Mouse (Mus musculus): ENCODE measurements around the gene Gab1.

The Gab1 gene

GRCm38 (mm10) chr8:80880196-80881106 lies at the start of gene Gab1:
Gab1 (minus strand) TSS chr8:80880519.
- peak; percentile 88 for DNase-seq (ENCODE audit: low spot score)

GRCm38 (mm10) chr8:80928770-80929169 lies 48.5 kb upstream of the Gab1 start:
- DNase-seq (ENCODE audit: low spot score), result no peak

GRCm38 (mm10) chr8:80923794-80924316 lies 43.5 kb upstream of the Gab1 start:
- DNase-seq (ENCODE audit: low spot score), result no peak

GRCm38 (mm10) chr8:80922642-80923041 lies 42.3 kb upstream of the Gab1 start:
- DNase-seq (ENCODE audit: low spot score), result peak; percentile 46

GRCm38 (mm10) chr8:80919130-80919529 lies 38.8 kb upstream of the Gab1 start:
- DNase-seq (ENCODE audit: low spot score), result no peak

GRCm38 (mm10) chr8:80918531-80918930 lies 38.2 kb upstream of the Gab1 start:
- peak; percentile 71 for DNase-seq (ENCODE audit: low spot score)

GRCm38 (mm10) chr8:80916463-80917235 lies 36.3 kb upstream of the Gab1 start:
- DNase-seq (ENCODE audit: low spot score), result no peak

GRCm38 (mm10) chr8:80913016-80913748 lies 32.9 kb upstream of the Gab1 start:
- no peak for DNase-seq (ENCODE audit: low spot score)

GRCm38 (mm10) chr8:80911400-80911799 lies 31.1 kb upstream of the Gab1 start:
- DNase-seq (ENCODE audit: low spot score), result no peak

GRCm38 (mm10) chr8:80908262-80908907 lies 28.1 kb upstream of the Gab1 start:
- DNase-seq (ENCODE audit: low spot score), result no peak

- DNase-seq (ENCODE audit: low spot score), result peak; percentile 31
Measured at GRCm38 (mm10) chr8:80902354-80902753, 22.0 kb upstream of the Gab1 start.

- DNase-seq (ENCODE audit: low spot score), result no peak
Measured at GRCm38 (mm10) chr8:80899364-80899763, 19.0 kb upstream of the Gab1 start.

GRCm38 (mm10) chr8:80896026-80896425 lies 15.7 kb upstream of the Gab1 start:
- no peak for DNase-seq (ENCODE audit: low spot score)

- DNase-seq (ENCODE audit: low spot score), result no peak
Measured at GRCm38 (mm10) chr8:80895397-80895796, 15.1 kb upstream of the Gab1 start.

GRCm38 (mm10) chr8:80894528-80894927 lies 14.2 kb upstream of the Gab1 start:
- no peak for DNase-seq (ENCODE audit: low spot score)

GRCm38 (mm10) chr8:80879426-80880195 lies 708 bp downstream of the Gab1 start:
- DNase-seq (ENCODE audit: low spot score), result peak; percentile 71

- peak; percentile 48 for DNase-seq (ENCODE audit: low spot score)
Measured at GRCm38 (mm10) chr8:80878801-80879425, 1.4 kb downstream of the Gab1 start.

GRCm38 (mm10) chr8:80878146-80878545 lies 2.2 kb downstream of the Gab1 start:
- DNase-seq (ENCODE audit: low spot score), result no peak

GRCm38 (mm10) chr8:80875537-80875936 lies 4.8 kb downstream of the Gab1 start:
- DNase-seq (ENCODE audit: low spot score), result no peak

GRCm38 (mm10) chr8:80873723-80874427 lies 6.4 kb downstream of the Gab1 start:
- DNase-seq (ENCODE audit: low spot score), result no peak
